Mouse (Mus musculus) kidney, adult 2 months (tissue): ENCODE data around the gene Nhsl1.

Source experiments
- CTCF ChIP-seq: fragments of 200-500 bp; conservative IDR thresholded peaks from 2 replicates; pipeline ENCODE4 v1.5.1; 2011; ENCODE audit warnings: low read depth, mild to moderate bottlenecking, control low read depth, low read length, moderate library complexity, mixed read lengths; ENCODE audit not compliant: insufficient read depth, insufficient read length
- POLR2A ChIP-seq: fragments of 200-500 bp; IDR thresholded peaks from one replicate; pipeline ENCODE4 v1.6.1; 2011; ENCODE audit warnings: low read depth, low read length, control low read depth

DNA sequence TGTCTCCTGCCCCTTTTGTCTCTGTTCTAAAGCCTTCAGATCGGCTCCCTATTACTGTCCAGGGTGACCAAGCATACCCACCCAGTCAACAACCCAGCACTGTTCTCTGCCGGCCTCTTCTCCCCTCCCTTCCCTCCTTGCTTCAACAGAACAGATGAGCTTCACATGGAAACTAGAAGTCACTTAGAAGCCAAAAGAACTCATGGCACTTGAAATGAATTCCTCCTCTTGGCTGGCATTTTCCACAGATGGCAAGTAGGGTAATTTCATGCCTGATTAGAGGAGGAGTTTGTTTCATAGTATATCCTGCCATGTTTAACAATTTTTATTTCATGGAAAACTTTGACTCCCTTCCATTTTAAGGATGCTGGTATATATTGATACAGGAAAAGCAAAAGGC is 85.2 kb downstream of the Nhsl1 start:
- TF ChIP-seq CTCF (no peak), POLR2A (no peak)
